Mouse (Mus musculus): Measurements from ENCODE around the gene Zfp94.

DNA sequence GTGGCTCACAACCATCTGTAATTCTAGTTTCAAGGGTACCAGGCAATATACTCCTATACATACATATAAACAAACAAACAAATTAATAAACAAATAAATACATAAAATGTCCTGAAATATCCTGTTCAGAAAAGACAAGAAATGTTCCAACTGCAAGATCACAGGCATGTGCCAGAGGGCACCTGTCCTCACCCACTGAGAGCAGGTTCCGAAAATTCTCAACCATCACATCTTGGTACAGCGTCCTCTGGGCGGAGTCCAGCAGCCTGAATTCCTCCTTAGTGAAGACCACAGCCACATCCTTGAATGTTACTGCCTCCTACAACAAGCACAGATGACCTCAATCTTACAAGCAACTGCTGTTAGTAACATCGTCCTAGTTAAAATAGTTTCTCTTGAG lies 21.7 kb downstream of the Zfp94 start:
- TF ChIP-seq TCF12 (IDR thresholded peaks at IDR 0.05; ENCODE audit: low read depth, low read length) = no peak
- TF ChIP-seq CTCF (IDR thresholded peaks at IDR 0.05 in 2 of 3, conservative IDR thresholded peaks at IDR 0.05 in 1 of 3; ENCODE audit: control insufficient read depth in 1 of 3, insufficient read depth in 1 of 3, low read depth in 2 of 3, low read length in 3 of 3, poor library complexity in 1 of 3, severe bottlenecking in 1 of 3) = no peak
- no peak for TF ChIP-seq POLR2A (IDR thresholded peaks at IDR 0.05; ENCODE audit: control insufficient read depth in 1 of 2, insufficient read depth in 1 of 2, low read depth in 1 of 2, low read length in 2 of 2, poor library complexity in 1 of 2)
- no peak for TF ChIP-seq SIN3A (IDR thresholded peaks at IDR 0.05; ENCODE audit: low read length)
- no peak for TF ChIP-seq E2F4 (IDR thresholded peaks at IDR 0.05; ENCODE audit: borderline replicate concordance, low read depth, low read length)
- TF ChIP-seq EP300 (IDR thresholded peaks at IDR 0.05; ENCODE audit: low read depth in 1 of 2, low read length in 2 of 2) = no peak
- no peak for TF ChIP-seq BHLHE40 (IDR thresholded peaks at IDR 0.05; ENCODE audit: borderline replicate concordance, low read depth, low read length)
- no peak for TF ChIP-seq MAFK (IDR thresholded peaks at IDR 0.05; ENCODE audit: borderline replicate concordance, low read depth, low read length)
- TF ChIP-seq TAL1 (IDR thresholded peaks at IDR 0.05; ENCODE audit: low read length) = no peak
- no peak for TF ChIP-seq POLR2AphosphoS5 (IDR thresholded peaks at IDR 0.05; ENCODE audit: borderline replicate concordance, low read depth, low read length)
- TF ChIP-seq TBP (IDR thresholded peaks at IDR 0.05; ENCODE audit: low read depth, low read length) = no peak
- TF ChIP-seq ZKSCAN1 (IDR thresholded peaks at IDR 0.05; ENCODE audit: low read depth, low read length) = no peak
- no peak for TF ChIP-seq GATA1 (IDR thresholded peaks at IDR 0.05; ENCODE audit: low read depth, low read length)

All from MEL (cell line).